Mouse (Mus musculus): ENCODE results near the gene Pepd.
"Not testable (repeated sequence)": the region's sequence is repeated elsewhere in the genome, so short reads cannot be mapped to it uniquely, and the experiment has no call there.

The Pepd gene

GRCm38 (mm10) chr7:34932631-34933030 is 20.5 kb downstream of the Pepd start:
- DNase-seq (ENCODE audit: low read depth) = no peak

GRCm38 (mm10) chr7:34933142-34933541 is 21.0 kb downstream of the Pepd start:
- no peak for DNase-seq (ENCODE audit: low read depth)

GRCm38 (mm10) chr7:34936347-34936746 is 24.2 kb downstream of the Pepd start:
- no peak for DNase-seq (ENCODE audit: low read depth)

- peak; percentile 48 for DNase-seq (ENCODE audit: low read depth)
These were observed 26.6 kb downstream of the Pepd start for GRCm38 (mm10) chr7:34938636-34939261.

GRCm38 (mm10) chr7:34939262-34939951 is 27.2 kb downstream of the Pepd start:
- DNase-seq (ENCODE audit: low read depth) = peak; percentile 91

GRCm38 (mm10) chr7:34939952-34940312 is 27.8 kb downstream of the Pepd start:
- no peak for DNase-seq (ENCODE audit: low read depth)

- DNase-seq (ENCODE audit: low read depth) = no peak
These were observed 31.5 kb downstream of the Pepd start for GRCm38 (mm10) chr7:34943581-34944123.

- DNase-seq (ENCODE audit: low read depth) = no peak
These were observed 34.2 kb downstream of the Pepd start for GRCm38 (mm10) chr7:34946269-34946925.

GRCm38 (mm10) chr7:34954548-34954947 is 42.4 kb downstream of the Pepd start:
- no peak for DNase-seq (ENCODE audit: low read depth)

- no peak for DNase-seq (ENCODE audit: low read depth)
These were observed 43.1 kb downstream of the Pepd start for GRCm38 (mm10) chr7:34955295-34955694.

GRCm38 (mm10) chr7:34957138-34957537 is 45.0 kb downstream of the Pepd start:
- no peak for DNase-seq (ENCODE audit: low read depth)

GRCm38 (mm10) chr7:34963889-34964645 is 51.9 kb downstream of the Pepd start:
- DNase-seq (ENCODE audit: low read depth) = peak; percentile 24

- DNase-seq (ENCODE audit: low read depth) = no peak
These were observed 55.2 kb downstream of the Pepd start for GRCm38 (mm10) chr7:34967362-34967761.

GRCm38 (mm10) chr7:34968749-34969433 is 56.7 kb downstream of the Pepd start:
- no peak for DNase-seq (ENCODE audit: low read depth)

GRCm38 (mm10) chr7:34971826-34972225 is 59.6 kb downstream of the Pepd start:
- no peak for DNase-seq (ENCODE audit: low read depth)

- DNase-seq (ENCODE audit: low read depth) = peak; percentile 81
These were observed 60.8 kb downstream of the Pepd start for GRCm38 (mm10) chr7:34972990-34973440.

GRCm38 (mm10) chr7:34973877-34974276 is 61.7 kb downstream of the Pepd start:
- no peak for DNase-seq (ENCODE audit: low read depth)

GRCm38 (mm10) chr7:34975913-34976312 is 63.7 kb downstream of the Pepd start:
- no peak for DNase-seq (ENCODE audit: low read depth)

- peak; percentile 4 for DNase-seq (ENCODE audit: low read depth)
These were observed 65.2 kb downstream of the Pepd start for GRCm38 (mm10) chr7:34977403-34977802.

- DNase-seq (ENCODE audit: low read depth) = no peak
These were observed 69.6 kb downstream of the Pepd start for GRCm38 (mm10) chr7:34981803-34982202.

GRCm38 (mm10) chr7:34982372-34982771 is 70.2 kb downstream of the Pepd start:
- DNase-seq (ENCODE audit: low read depth) = not testable (repeated sequence)

Data from NIH3T3 (cell line).